Mouse (Mus musculus): ENCODE results near the gene Hddc3. TPM values are rescaled to one million over a fixed set of nuclear protein-coding genes. Genes with fewer than 3 reads are reported as not detected.
A peak's percentile ranks its signal among the peaks of the same experiment; 100 is the strongest.
"Not testable (repeated sequence)": the region's sequence is repeated elsewhere in the genome, so short reads cannot be mapped to it uniquely, and the experiment has no call there.

Gene Hddc3
- total RNA-seq (2015) (15.1 and 20.4 TPM in 2 replicates), total RNA-seq (2017) (9.1 and 24.0 TPM in 2 replicates)

GRCm38 (mm10) chr7:80342858-80343257 lies at the start of gene Hddc3:
Gene Hddc3, plus strand, starts transcription at chr7:80343104.
- ATAC-seq (replicated peaks; ENCODE audit: poor library complexity): peak; percentile 71

- peak; percentile 99 for ATAC-seq (replicated peaks; ENCODE audit: poor library complexity)
Observed at GRCm38 (mm10) chr7:80294062-80294763, 48.7 kb upstream of the Hddc3 start, which contains the start of gene Prc1. Gene Prc1, plus strand, starts transcription at chr7:80294450.

- ATAC-seq (replicated peaks; ENCODE audit: poor library complexity): peak; percentile 2; the same call in 1 of the 2 replicates
Observed at GRCm38 (mm10) chr7:80294764-80295648, 47.9 kb upstream of the Hddc3 start.

- no peak for ATAC-seq (replicated peaks; ENCODE audit: poor library complexity)
Observed at GRCm38 (mm10) chr7:80296462-80296861, 46.4 kb upstream of the Hddc3 start.

GRCm38 (mm10) chr7:80297041-80297440 lies 45.9 kb upstream of the Hddc3 start:
- ATAC-seq (replicated peaks; ENCODE audit: poor library complexity): no peak

GRCm38 (mm10) chr7:80298754-80299153 lies 44.1 kb upstream of the Hddc3 start:
- no peak for ATAC-seq (replicated peaks; ENCODE audit: poor library complexity)

GRCm38 (mm10) chr7:80299568-80299967 lies 43.3 kb upstream of the Hddc3 start:
- ATAC-seq (replicated peaks; ENCODE audit: poor library complexity): no peak

GRCm38 (mm10) chr7:80301522-80301921 lies 41.4 kb upstream of the Hddc3 start:
- peak; percentile 46; the same call in 1 of the 2 replicates for ATAC-seq (replicated peaks; ENCODE audit: poor library complexity)

GRCm38 (mm10) chr7:80307766-80308165 lies 35.1 kb upstream of the Hddc3 start:
- 0 out of 2 replicates have a peak, but pooled peaks have one; percentile 26 for ATAC-seq (replicated peaks; ENCODE audit: poor library complexity)

GRCm38 (mm10) chr7:80310771-80311170 lies 32.1 kb upstream of the Hddc3 start:
- ATAC-seq (replicated peaks; ENCODE audit: poor library complexity): no peak

GRCm38 (mm10) chr7:80315733-80316132 lies 27.2 kb upstream of the Hddc3 start:
- no peak for ATAC-seq (replicated peaks; ENCODE audit: poor library complexity)

- peak; percentile 47; the same call in 1 of the 2 replicates for ATAC-seq (replicated peaks; ENCODE audit: poor library complexity)
Observed at GRCm38 (mm10) chr7:80317439-80318115, 25.3 kb upstream of the Hddc3 start.

- ATAC-seq (replicated peaks; ENCODE audit: poor library complexity): no peak
Observed at GRCm38 (mm10) chr7:80318670-80319069, 24.2 kb upstream of the Hddc3 start.

- no peak for ATAC-seq (replicated peaks; ENCODE audit: poor library complexity)
Observed at GRCm38 (mm10) chr7:80319846-80320496, 22.9 kb upstream of the Hddc3 start.

GRCm38 (mm10) chr7:80323336-80323735 lies 19.6 kb upstream of the Hddc3 start:
- ATAC-seq (replicated peaks; ENCODE audit: poor library complexity): no peak

- ATAC-seq (replicated peaks; ENCODE audit: poor library complexity): peak; percentile 94
Observed at GRCm38 (mm10) chr7:80324043-80324815, 18.7 kb upstream of the Hddc3 start, which contains the start of gene Rccd1. Gene Rccd1, minus strand, starts transcription at chr7:80324454.

- not testable (repeated sequence) for ATAC-seq (replicated peaks; ENCODE audit: poor library complexity)
Observed at GRCm38 (mm10) chr7:80324816-80325119, 18.1 kb upstream of the Hddc3 start.

GRCm38 (mm10) chr7:80325292-80325868 lies 17.5 kb upstream of the Hddc3 start:
- no peak for ATAC-seq (replicated peaks; ENCODE audit: poor library complexity)

- ATAC-seq (replicated peaks; ENCODE audit: poor library complexity): no peak
Observed at GRCm38 (mm10) chr7:80326076-80326475, 16.8 kb upstream of the Hddc3 start.

GRCm38 (mm10) chr7:80330278-80330677 lies 12.6 kb upstream of the Hddc3 start:
- no peak for ATAC-seq (replicated peaks; ENCODE audit: poor library complexity)

Data from megakaryocyte progenitor cell, adult 5-6 weeks (primary cell).